Mouse (Mus musculus) kidney, postnatal 36 days (tissue): ENCODE results near the gene Aaas.

Experiments used
- DNase-seq, 2 experiments: peaks; one replicate each; pipeline ENCODE4 v3.0.0; 2021 to 2022; ENCODE audit warnings: mixed read lengths in 2 of 2

Aaas gene

DNA sequence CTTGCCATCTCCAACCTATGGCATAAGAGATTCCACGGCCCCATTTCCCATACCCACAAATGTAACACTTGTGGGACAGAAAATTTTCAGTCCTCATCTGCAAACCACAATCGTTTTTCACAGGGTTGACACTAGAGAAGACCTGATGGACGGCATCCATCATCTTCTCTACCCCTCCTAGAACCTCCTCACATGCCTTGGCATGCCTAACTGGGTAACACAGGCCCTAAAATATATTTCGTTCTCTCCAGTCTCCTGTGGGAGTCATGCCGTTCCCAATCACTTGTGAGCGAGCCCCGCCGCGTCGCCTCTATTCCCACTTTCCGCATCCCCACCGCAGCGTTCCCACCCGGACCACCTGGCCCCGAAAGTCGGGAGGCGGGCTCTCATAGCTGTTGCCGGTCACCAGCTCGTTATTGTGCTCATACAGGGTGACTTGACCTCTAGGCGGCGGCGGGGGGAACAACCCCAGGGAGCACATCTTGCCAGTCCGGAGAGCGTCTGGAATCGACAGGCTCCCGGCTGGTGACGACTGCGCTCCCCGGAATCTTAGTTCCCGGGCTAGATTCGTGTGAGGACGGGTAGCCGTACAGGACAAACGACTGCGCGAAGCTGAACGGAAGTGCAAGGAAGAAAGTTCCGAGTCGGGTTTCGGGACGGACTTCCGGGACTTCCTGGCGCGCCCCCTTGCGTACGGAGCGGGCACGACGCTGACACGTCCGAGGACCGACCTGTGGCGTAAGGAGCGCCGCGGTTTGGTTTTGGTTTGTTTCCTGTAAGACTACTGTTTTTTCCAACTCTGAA is at the start of gene Aaas:
Gene Aaas, minus strand, starts transcription at position 634 of the 804 bp plus-strand sequence.
- peak; percentile 96 to 97 for DNase-seq

- DNase-seq, result peak; percentile 96 to 97
Measured at GRCm38 (mm10) chr15:102399229-102400221, 49.0 kb upstream of the Aaas start.

- DNase-seq, result peak in 1 of 2 experiments; percentile 46
Measured at GRCm38 (mm10) chr15:102398629-102399028, 48.1 kb upstream of the Aaas start.

- DNase-seq, result peak; percentile 38 to 39
Measured at GRCm38 (mm10) chr15:102395061-102395460, 44.5 kb upstream of the Aaas start.

- DNase-seq, result peak in 1 of 2 experiments; percentile 33
Measured at GRCm38 (mm10) chr15:102393584-102394014, 43.0 kb upstream of the Aaas start.

DNA sequence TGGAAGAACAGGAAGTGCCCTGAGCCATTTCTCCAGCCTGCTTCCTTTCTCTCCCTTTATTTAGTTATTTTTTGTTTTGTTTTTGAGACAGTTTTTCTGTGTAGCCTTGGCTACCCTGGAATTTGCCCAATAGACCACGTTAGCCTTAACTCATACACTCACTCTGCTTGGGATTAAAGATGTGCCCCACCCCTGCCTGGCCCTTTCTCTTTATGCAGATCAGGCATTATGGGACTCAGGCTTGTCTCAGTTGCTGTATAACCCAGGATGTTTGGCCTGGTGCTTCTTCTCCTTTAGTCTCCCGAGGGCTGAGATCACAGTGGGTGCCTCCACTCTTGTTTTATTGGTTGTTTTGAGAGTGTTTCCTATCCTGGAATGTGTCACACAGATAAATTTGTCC is 41.9 kb upstream of the Aaas start:
- DNase-seq, result no peak

GRCm38 (mm10) chr15:102388942-102389341 is 38.4 kb upstream of the Aaas start:
- no peak for DNase-seq

DNA sequence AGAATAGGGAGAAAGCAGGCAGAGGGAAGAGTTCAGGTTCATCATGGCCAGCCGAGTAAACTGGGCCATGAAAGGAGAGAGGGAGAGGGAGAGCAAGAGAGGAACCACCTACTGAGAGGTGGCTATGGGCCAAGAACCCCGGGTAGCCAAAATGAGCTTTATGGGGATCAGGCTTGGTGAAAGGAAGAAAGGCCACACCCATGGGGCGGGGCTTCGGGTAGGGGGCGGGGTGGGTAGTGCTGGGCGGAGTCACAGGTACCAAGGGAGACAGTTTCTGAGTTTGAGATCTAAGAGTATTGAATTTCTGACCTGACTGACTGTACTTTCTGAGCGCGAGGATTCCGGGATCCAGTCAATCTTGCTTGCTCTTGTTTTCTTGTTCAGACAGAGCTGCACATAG is 36.1 kb upstream of the Aaas start:
- DNase-seq, result peak in 1 of 2 experiments; percentile 46

DNA sequence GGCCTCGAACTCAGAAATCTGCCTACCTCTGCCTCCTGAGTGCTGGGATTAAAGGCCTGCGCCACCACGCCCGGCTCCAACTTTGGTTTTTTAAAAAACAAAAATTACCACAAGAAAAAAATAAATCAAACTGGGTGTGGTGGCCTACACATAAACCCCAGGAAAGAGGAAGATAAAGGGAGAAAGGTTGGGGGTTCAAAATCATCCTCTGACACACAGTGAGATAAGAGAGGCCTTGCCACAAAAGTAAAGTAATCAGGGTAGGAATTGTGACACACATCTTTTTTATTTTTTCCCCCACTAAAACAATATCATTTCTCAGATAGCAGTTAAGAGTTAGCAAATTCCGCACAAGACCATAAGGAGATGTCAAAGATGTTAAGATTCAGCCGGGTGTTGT is 33.1 kb upstream of the Aaas start:
- DNase-seq, result no peak

GRCm38 (mm10) chr15:102381575-102381974 is 31.0 kb upstream of the Aaas start:
- DNase-seq, result peak; percentile 86 to 94

DNA sequence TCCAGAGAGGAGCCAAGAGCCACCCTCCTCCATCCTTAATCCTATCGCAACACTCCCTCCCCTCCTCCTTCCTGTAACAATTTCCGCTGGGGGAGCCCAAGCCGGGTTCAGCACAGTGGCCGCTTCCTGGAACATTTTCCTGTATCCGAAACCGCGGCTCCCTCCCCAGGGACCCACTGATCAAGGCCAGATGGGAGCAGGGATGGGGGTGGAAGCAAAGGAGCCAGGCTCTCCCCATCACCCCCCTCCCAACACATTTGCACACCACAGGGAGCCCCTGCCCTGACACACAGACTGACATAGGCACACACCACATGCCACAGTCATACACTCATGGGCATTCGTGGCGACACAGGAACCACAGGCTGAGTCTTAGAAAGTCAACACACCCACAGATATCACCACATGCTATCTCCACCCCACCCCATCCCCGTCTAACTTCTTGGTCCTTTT is 27.3 kb upstream of the Aaas start:
- peak; percentile 82 to 87 for DNase-seq

GRCm38 (mm10) chr15:102377163-102377543 is 26.6 kb upstream of the Aaas start:
- peak; percentile 91 to 95 for DNase-seq

DNA sequence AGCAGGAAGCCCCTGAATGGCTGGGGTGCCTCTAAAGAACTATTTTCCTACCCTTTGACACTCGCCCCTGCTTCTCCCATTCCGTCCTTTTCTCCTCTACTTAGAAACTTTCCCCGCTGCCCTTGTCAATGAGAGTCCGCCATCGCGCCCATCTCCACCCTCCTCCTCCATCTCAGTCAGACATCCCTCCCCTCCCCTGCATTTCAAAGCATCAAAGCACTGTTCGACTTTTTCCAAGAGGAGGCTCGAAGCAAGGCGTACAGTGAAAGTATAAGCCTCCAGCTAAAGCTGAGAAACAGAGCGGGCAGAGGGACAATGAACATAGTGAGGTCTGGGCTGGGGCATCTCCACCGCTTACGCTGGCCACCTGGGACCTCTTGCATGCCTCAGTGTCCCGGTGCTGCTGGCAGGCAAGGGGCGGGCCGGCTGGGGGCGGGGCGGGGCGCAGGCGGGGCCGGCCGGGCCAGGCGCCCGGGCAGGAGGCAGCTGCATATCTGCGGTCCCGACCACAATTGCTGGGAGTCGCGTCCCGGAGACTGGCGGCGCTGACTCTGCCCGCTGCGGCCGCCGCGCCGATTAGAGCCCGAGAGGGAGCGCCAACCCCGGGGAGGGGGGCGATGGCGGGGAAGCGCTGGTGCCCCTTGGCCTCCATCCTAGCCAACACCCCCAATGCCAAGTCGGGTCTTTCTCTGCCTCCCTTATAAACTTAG is 26.0 kb upstream of the Aaas start:
- DNase-seq, result peak; percentile 44 to 78

DNA sequence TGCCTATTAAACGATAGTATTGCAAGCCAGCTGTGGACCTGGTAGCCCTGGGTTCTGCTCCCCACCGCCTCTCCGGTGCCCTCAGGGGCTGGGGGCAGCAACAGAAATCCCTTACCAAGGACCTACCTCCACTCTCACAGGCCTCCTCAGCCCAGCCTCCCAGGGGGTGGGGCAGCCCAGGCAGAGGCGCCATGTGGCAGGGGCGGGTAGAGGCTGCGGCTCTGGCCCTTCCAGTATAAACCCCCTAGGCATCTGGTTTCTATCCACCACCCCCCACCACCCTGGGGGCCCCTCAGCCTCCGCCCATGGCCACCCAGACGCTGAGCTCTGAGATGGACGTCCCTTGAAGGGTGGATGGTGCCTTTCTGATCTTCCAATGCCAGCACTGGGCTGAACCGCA is 20.2 kb upstream of the Aaas start:
- no peak for DNase-seq

DNA sequence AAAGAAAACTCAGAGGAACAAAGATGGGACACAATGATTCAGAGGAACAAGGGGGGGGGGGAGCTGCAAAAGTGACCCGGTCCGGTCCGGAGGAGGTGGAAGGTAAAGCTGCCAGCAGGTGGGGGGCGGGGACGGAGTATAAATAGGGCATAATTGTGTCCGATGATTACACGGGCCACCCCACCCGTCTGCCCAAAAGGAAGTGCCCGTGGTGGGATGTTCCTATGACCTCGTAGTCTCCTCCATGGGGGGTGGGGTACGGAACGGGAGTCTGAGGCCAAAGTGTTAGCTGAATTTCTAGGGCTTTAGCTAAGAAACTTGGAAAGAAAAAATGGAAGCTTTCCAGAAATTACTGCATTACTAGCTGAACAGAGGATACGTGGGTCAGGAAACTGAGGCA is 19.4 kb upstream of the Aaas start:
- no peak for DNase-seq

GRCm38 (mm10) chr15:102366733-102367344 is 16.3 kb upstream of the Aaas start, which contains the start of gene Sp7:
TSS of gene Sp7 (minus strand) at chr15:102367182.
- peak in 1 of 2 experiments; percentile 15 for DNase-seq

- DNase-seq, result no peak
Measured at GRCm38 (mm10) chr15:102366238-102366637, 15.7 kb upstream of the Aaas start.

DNA sequence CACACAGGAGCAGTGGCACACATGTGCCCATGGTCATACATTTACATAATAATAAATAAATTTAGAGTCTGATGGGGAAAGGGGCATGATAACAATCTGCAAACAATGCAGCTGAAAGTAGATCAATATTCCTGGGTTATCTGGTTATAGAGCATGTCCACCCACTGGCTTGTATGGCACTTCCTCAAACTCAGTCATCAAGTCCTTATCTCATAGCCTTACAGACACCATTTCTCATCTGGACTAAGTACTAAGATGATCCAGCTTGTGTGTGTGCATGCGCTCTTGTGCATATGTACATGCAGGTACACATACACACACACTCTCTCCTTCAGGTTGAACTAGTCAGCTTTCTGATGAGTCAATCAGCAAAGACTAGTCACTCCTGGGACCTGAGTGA is 14.1 kb upstream of the Aaas start:
- DNase-seq, result no peak

DNA sequence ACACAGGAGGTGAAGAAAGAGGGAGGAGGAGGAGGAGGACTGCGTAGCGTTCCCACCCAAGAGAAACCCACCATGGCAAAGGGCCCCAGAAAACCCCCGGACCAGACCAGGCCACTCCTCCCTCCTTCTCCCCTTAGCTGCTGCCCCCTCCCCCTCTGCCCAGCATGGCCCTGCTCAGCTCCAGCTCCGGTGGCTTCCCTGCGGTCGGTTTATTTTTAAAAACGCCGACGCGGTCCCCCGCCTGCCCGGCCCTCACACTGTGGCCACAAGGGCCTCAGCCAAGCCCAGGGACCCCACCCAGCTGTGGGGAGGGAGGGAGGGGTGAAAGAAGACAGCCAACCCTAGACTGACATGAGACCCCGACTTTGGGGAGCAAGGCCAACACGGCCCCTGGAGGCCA is 12.1 kb upstream of the Aaas start:
- no peak for DNase-seq

- no peak for DNase-seq
Measured at GRCm38 (mm10) chr15:102358834-102359233, 8.3 kb upstream of the Aaas start.

- DNase-seq, result peak in 1 of 2 experiments; percentile 29
Measured at GRCm38 (mm10) chr15:102358126-102358525, 7.6 kb upstream of the Aaas start.
